Mouse (Mus musculus): ENCODE results near the gene Prss8.

GRCm38 (mm10) chr7:127918203-127918602 is 11.7 kb downstream of the Prss8 start:
- no peak for TF ChIP-seq CTCF (IDR thresholded peaks at IDR 0.05; ENCODE audit: insufficient read depth, low read depth, low read length)
- no peak for TF ChIP-seq POLR2A (IDR thresholded peaks at IDR 0.05; ENCODE audit: insufficient read depth, low read depth, low read length)
